8 mouse cellular contexts compared by ENCODE assay signal in the genomic region with DNA sequence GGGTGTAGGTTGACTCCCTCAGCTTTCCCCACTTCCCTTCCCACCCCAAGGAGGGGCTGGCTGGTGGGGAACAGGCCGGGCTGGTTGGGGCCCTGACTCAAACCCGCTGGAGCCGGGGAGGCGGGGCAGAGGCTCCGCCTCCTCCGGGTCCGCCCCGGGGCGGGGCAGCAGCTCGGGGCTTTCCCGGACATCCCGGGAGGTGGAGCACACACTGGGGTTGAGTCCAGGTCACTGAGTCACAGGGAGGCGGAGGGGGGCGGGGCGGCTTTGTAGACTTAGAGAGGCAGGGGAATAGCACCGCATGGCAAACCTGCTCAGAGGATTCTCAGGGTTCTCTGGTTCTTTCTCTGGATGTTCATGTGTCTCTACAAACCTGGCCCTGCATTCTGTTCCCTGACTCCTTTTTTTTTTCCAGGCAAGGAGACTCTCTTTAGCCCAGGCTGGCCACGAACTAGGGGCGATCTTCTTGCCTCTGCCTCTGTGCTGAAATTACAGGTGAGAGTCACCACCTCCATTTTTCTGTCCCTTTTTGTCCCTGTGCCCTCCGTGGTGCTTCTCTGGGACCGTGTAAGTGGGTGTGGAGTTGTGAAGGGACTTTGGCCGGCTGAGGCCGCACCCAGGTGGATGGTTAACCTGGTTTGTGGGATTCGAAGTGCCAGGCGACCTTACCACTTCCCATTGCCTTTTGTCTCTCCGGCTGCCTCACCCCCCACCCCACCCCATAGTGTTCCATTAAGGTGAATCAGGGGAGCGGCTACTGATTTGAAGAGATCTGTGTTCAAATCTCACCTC. TPM values are rescaled to one million over a fixed set of nuclear protein-coding genes. Genes with fewer than 3 reads are reported as not detected.
DNase-seq lines count a peak whose midpoint lies in the region; ATAC-seq and TF ChIP-seq lines count a peak whose summit lies in the region.

No protein-coding gene starts in this region.

- H3K4me2 ChIP-seq in intestine, postnatal 0 days (replicated peaks; ENCODE audit: low read depth), result peak overlapping the region; percentile 98
- peak overlapping the region; percentile 89 for H3K4me2 ChIP-seq in lung, embryonic 14.5 days
- H3K4me2 ChIP-seq in neural tube, embryonic 14.5 days (ENCODE audit: low read depth, low read length), result no peak overlapping the region

- no peak overlapping the region for H3K4me3 ChIP-seq in layer of hippocampus, adult 2 months
- H3K4me3 ChIP-seq in intestine, postnatal 0 days (ENCODE audit: low read depth, low read length), result 0 out of 2 replicates have a peak overlapping the region, but pooled peaks have one; percentile 17
- H3K4me3 ChIP-seq in lung, embryonic 14.5 days (ENCODE audit: low read depth, low read length), result no peak overlapping the region
- H3K4me3 ChIP-seq in neural tube, embryonic 14.5 days (ENCODE audit: low read depth, low read length), result no peak overlapping the region

- ATAC-seq in intestine, postnatal 0 days, result peak; percentile 91
- peak; percentile 89 for ATAC-seq in lung, embryonic 14.5 days (ENCODE audit: insufficient read depth)
- peak; percentile 28; the same call in 1 of the 2 replicates for ATAC-seq in neural tube, embryonic 14.5 days (ENCODE audit: low read depth)

- no peak for TF ChIP-seq CTCF in layer of hippocampus, adult 2 months (conservative IDR thresholded peaks at IDR 0.05)
- no peak for TF ChIP-seq CTCF in intestine, postnatal 0 days (IDR thresholded peaks at IDR 0.05; ENCODE audit: low read depth)
- no peak for TF ChIP-seq CTCF in lung, embryonic 14.5 days (IDR thresholded peaks at IDR 0.05; ENCODE audit: low read depth)

- peaks cover 9% of the 10 kb centered on the region; the same call in 1 of the 2 replicates for H3K4me1 ChIP-seq in intestine, postnatal 0 days (replicated peaks; ENCODE audit: control insufficient read depth, insufficient read depth, low read length)
- peaks cover 16% of the 10 kb centered on the region for H3K4me1 ChIP-seq in lung, embryonic 14.5 days (ENCODE audit: insufficient read depth)
- H3K4me1 ChIP-seq in neural tube, embryonic 14.5 days (ENCODE audit: control insufficient read depth, insufficient read depth, low read length), result peaks cover 3% of the 10 kb centered on the region; the same call in 1 of the 2 replicates

- no peaks in the 10 kb centered on the region for H3K27me3 ChIP-seq in intestine, postnatal 0 days (replicated peaks; ENCODE audit: control insufficient read depth, insufficient read depth, low read length)
- peaks cover 9% of the 10 kb centered on the region; the same call in 1 of the 2 replicates for H3K27me3 ChIP-seq in lung, embryonic 14.5 days (ENCODE audit: insufficient read depth, low read length)
- H3K27me3 ChIP-seq in neural tube, embryonic 14.5 days (ENCODE audit: control insufficient read depth, insufficient read depth, low read length), result peaks cover 17% of the 10 kb centered on the region

- DNase-seq in layer of hippocampus, adult 2 months (ENCODE audit: low spot score in 2 of 2), result peak in 1 of 2 experiments; percentile 28
- DNase-seq in layer of hippocampus, postnatal 25 days (ENCODE audit: extremely low spot score in 1 of 2, low spot score in 1 of 2), result no peak
- peak; percentile 59 for DNase-seq in c-Kit-positive CD71-positive TER-119-positive erythroid progenitor cells, embryonic 14.5 days (ENCODE audit: low spot score)
- peak; percentile 99 for DNase-seq in heart, adult 11 months
- peak; percentile 90 for DNase-seq in lung, embryonic 14.5 days
- peak; percentile 67 to 76 for DNase-seq in thymus, postnatal 36 days

- no peaks in the 10 kb centered on the region for H3K9me3 ChIP-seq in intestine, postnatal 0 days (ENCODE audit: control insufficient read depth)
- H3K9me3 ChIP-seq in lung, embryonic 14.5 days (ENCODE audit: low read depth, low read length), result no peaks in the 10 kb centered on the region
- H3K9me3 ChIP-seq in neural tube, embryonic 14.5 days (ENCODE audit: control insufficient read depth, low read length), result no peaks in the 10 kb centered on the region

- no peaks in the 10 kb centered on the region; the same call in 1 of the 2 replicates for H3K36me3 ChIP-seq in intestine, postnatal 0 days (ENCODE audit: control insufficient read depth, insufficient read depth)
- no peaks in the 10 kb centered on the region for H3K36me3 ChIP-seq in lung, embryonic 14.5 days (ENCODE audit: insufficient read depth)
- H3K36me3 ChIP-seq in neural tube, embryonic 14.5 days (ENCODE audit: control insufficient read depth, insufficient read depth, low read length), result no peaks in the 10 kb centered on the region

- 11% methylated on average over 26 of the region's 26 CpGs for WGBS in intestine, postnatal 0 days
- 22% methylated on average over 26 of the region's 26 CpGs for WGBS in lung, embryonic 14.5 days
- WGBS in neural tube, embryonic 14.5 days, result 24% methylated on average over 25 of the region's 26 CpGs

- 0 out of 2 replicates have a peak overlapping the region, but pooled peaks have one; percentile 12 for H3K9ac ChIP-seq in intestine, postnatal 0 days (ENCODE audit: low read depth, low read length)
- no peak overlapping the region for H3K9ac ChIP-seq in lung, embryonic 14.5 days
- no peak overlapping the region for H3K9ac ChIP-seq in neural tube, embryonic 14.5 days (replicated peaks; ENCODE audit: low read depth, low read length)

- H3K27ac ChIP-seq in layer of hippocampus, adult 2 months, result 0 out of 2 replicates have a peak overlapping the region, but pooled peaks have one; percentile 32
- H3K27ac ChIP-seq in intestine, postnatal 0 days (ENCODE audit: low read depth, low read length), result peak overlapping the region; percentile 96
- H3K27ac ChIP-seq in lung, embryonic 14.5 days (ENCODE audit: low read depth), result peak overlapping the region; percentile 87
- no peak overlapping the region for H3K27ac ChIP-seq in neural tube, embryonic 14.5 days (ENCODE audit: low read depth, low read length)

RNA-seq across cellular contexts. Expression of gene Bcl3, which starts 1.8 kb away (rescaled TPM):
- total RNA-seq in layer of hippocampus, adult 2 months (2021), result under 1 TPM; 0.46 to 0.83 TPM
- total RNA-seq in layer of hippocampus, postnatal 25 days (2021), result under 1 TPM; 0.49 to 0.61 TPM
- polyA plus RNA-seq in intestine, postnatal 0 days (2015; fragmentation: Nextera tagmentation; extraction: Ambion mirVana), result 19.0 and 23.7 TPM in 2 replicates
- polyA plus RNA-seq in lung, embryonic 14.5 days (2014; fragmentation: Nextera tagmentation; extraction: Ambion mirVana), result 4.4 and 6.7 TPM in 2 replicates
- 0.24 and 1.2 TPM in 2 replicates for polyA plus RNA-seq in neural tube, embryonic 14.5 days (2014; fragmentation: Nextera tagmentation; extraction: Ambion mirVana)

RNA-seq across cellular contexts. Expression of gene Gm19345, which starts 27.4 kb away (rescaled TPM):
- 1 to 10 TPM in 1 of 2 experiments, under 1 TPM in 1; 0.86 to 1.6 TPM for total RNA-seq in layer of hippocampus, adult 2 months (2021)
- total RNA-seq in layer of hippocampus, postnatal 25 days (2021), result 1 to 10 TPM; 1.8 to 2.9 TPM
- polyA plus RNA-seq in intestine, postnatal 0 days (2015; fragmentation: Nextera tagmentation; extraction: Ambion mirVana), result 0.16 and 0.39 TPM in 2 replicates
- polyA plus RNA-seq in lung, embryonic 14.5 days (2014; fragmentation: Nextera tagmentation; extraction: Ambion mirVana), result not detected in 2 replicates
- 9.5 and 11.6 TPM in 2 replicates for polyA plus RNA-seq in neural tube, embryonic 14.5 days (2014; fragmentation: Nextera tagmentation; extraction: Ambion mirVana)

RNA-seq across cellular contexts. Expression of gene Cblc, which starts 27.8 kb away (rescaled TPM):
- not detected for total RNA-seq in layer of hippocampus, adult 2 months (2021)
- total RNA-seq in layer of hippocampus, postnatal 25 days (2021), result not detected
- 54.8 and 56.5 TPM in 2 replicates for polyA plus RNA-seq in intestine, postnatal 0 days (2015; fragmentation: Nextera tagmentation; extraction: Ambion mirVana)
- polyA plus RNA-seq in lung, embryonic 14.5 days (2014; fragmentation: Nextera tagmentation; extraction: Ambion mirVana), result 6.8 and 10.2 TPM in 2 replicates
- 0.54 TPM in 1 of 2 replicates, not detected in the other for polyA plus RNA-seq in neural tube, embryonic 14.5 days (2014; fragmentation: Nextera tagmentation; extraction: Ambion mirVana)

RNA-seq across cellular contexts. Expression of gene Ceacam16, which starts 36.7 kb away (rescaled TPM):
- total RNA-seq in layer of hippocampus, adult 2 months (2021), result not detected
- not detected for total RNA-seq in layer of hippocampus, postnatal 25 days (2021)
- polyA plus RNA-seq in intestine, postnatal 0 days (2015; fragmentation: Nextera tagmentation; extraction: Ambion mirVana), result not detected in 2 replicates
- not detected in 2 replicates for polyA plus RNA-seq in lung, embryonic 14.5 days (2014; fragmentation: Nextera tagmentation; extraction: Ambion mirVana)
- polyA plus RNA-seq in neural tube, embryonic 14.5 days (2014; fragmentation: Nextera tagmentation; extraction: Ambion mirVana), result 0.37 and 0.40 TPM in 2 replicates

RNA-seq across cellular contexts. Expression of gene Bcam, which starts 53.6 kb away (rescaled TPM):
- total RNA-seq in layer of hippocampus, adult 2 months (2021), result 10 to 100 TPM in 1 of 2 experiments, 1 to 10 TPM in 1; 9.2 to 14.8 TPM
- total RNA-seq in layer of hippocampus, postnatal 25 days (2021), result 10 to 100 TPM in 1 of 2 experiments, 1 to 10 TPM in 1; 8.7 to 11.4 TPM
- 36.2 and 38.0 TPM in 2 replicates for polyA plus RNA-seq in intestine, postnatal 0 days (2015; fragmentation: Nextera tagmentation; extraction: Ambion mirVana)
- 206 and 209 TPM in 2 replicates for polyA plus RNA-seq in lung, embryonic 14.5 days (2014; fragmentation: Nextera tagmentation; extraction: Ambion mirVana)
- 9.3 and 16.0 TPM in 2 replicates for polyA plus RNA-seq in neural tube, embryonic 14.5 days (2014; fragmentation: Nextera tagmentation; extraction: Ambion mirVana)

Comparison
In these comparisons a context has a peak if more than half of its experiments do, and no peak if none do; other contexts are left out.
1. DNase-seq: peak in c-Kit-positive CD71-positive TER-119-positive erythroid progenitor cells, embryonic 14.5 days (single experiment), heart, adult 11 months (single experiment), lung, embryonic 14.5 days (single experiment) and thymus, postnatal 36 days (2 of 2); none in layer of hippocampus, postnatal 25 days (0 of 2).
2. ATAC-seq: peak in every context shown above with its lines; median percentile 91 in intestine, postnatal 0 days; 89 in lung, embryonic 14.5 days; 28 in neural tube, embryonic 14.5 days.